Mouse (Mus musculus) left cerebral cortex, postnatal 14 days (tissue): ENCODE measurements around the gene Gm4969. TPM values are rescaled to one million over a fixed set of nuclear protein-coding genes. Genes with fewer than 3 reads are reported as not detected.
"Not testable (repeated sequence)": the region's sequence is repeated elsewhere in the genome, so short reads cannot be mapped to it uniquely, and the experiment has no call there.

ENCODE experiments used
- DNase-seq, 2 experiments: peaks; one replicate each; pipeline ENCODE4 v3.0.0; 2021 to 2022; ENCODE audit warnings: low spot score in 2 of 2, mixed read lengths in 1 of 2
- intact Hi-C: fragments of 180-260 bp; cut with DNase I; formaldehyde crosslinking; loops from one replicate; pipeline ENCODE4 v1.15.1; 2025
- total RNA-seq, 2 experiments: library from RNA; stranded (reverse); gene quantifications; 2 replicates each; pipeline ENCODE4 v1.2.3; 2021

Gm4969 gene
- total RNA-seq, 2 experiments from 2014 or later: 0.48 to 0.76 TPM

DNA sequence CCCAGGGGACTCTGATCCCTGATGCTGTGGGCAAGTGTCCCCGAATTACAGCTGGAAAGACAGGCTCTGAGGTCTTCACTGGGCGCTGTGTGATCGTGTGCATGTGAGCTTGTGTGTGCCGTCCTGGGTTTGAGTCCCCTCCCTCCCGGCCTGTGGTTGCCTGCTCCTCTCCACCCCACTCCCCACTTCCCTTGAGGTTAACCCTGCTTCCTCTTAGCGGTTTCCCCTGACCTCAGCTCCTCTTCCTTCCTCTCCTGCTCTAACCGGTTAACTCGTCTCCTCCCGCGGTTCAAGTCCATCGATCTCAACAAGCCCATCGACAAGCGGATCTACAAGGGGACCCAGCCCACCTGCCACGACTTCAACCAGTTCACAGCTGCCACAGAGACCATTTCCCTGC, 40.4 kb downstream of the Gm4969 start:
- no peak for DNase-seq
- intact Hi-C loops: no loop called here

DNA sequence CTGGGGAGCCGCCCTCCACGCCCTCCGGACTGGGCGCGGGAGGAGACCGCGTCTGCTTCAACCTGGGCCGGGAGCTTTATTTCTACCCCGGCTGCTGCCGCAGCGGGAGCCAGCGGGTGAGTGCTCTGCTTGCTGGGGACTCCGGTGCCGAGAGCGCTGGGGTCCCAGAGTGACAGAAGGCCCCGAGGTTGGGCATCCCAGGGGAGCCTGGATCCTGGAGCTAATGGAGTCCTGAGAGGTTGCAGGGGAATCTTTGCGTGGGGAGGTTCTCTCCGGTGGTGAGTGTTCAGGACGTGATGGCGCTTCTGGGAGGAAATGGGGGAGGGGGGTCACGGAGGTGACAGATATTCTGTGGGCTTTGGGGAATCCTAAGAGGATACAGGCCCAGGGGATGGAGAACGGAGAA, 41.6 kb downstream of the Gm4969 start:
- intact Hi-C loops: no loop called here
- no peak for DNase-seq

DNA sequence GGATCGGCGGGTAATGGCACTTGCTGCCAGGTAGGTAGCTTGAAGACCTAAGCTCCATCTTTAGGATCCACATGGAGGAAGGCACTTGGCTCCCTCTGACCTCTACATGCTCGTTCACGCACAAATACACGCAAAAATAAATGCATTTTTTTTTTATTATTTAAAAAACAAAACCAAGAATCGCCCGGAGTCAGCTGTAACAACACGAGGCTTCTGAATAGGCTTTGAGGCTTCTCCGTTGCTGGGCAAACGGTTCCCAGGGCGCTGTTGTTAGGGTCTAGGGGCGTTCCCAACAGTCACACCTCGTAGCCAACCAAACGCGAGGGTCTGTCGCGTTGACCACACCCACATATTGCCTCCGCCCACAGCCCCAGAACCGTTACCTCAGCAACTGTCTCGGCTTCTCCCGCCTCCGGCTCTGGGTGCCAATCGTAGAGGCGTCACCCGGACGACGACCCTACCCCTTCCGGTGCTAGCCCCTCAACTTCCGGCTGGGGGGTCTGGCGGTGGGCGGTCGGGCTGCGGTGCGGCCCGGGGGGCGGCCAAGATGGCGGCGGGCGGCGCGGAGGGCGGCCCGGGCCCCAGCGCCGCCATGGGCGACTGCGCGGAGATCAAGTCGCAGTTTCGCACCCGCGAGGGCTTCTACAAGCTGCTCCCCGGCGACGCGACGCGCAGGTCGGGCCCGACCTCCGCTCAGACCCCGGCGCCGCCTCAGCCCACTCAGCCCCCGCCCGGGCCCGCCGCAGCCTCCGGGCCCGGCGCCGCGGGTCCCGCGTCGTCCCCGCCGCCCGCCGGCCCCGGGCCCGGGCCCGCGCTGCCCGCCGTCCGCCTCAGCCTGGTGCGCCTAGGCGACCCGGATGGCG, 42.2 kb downstream of the Gm4969 start, which contains the start of gene Dmwd:
Dmwd (plus strand) TSS at position 505 of the 863 bp plus-strand sequence.
- intact Hi-C loops: no loop called here
- peak; percentile 97 to 99 for DNase-seq

DNA sequence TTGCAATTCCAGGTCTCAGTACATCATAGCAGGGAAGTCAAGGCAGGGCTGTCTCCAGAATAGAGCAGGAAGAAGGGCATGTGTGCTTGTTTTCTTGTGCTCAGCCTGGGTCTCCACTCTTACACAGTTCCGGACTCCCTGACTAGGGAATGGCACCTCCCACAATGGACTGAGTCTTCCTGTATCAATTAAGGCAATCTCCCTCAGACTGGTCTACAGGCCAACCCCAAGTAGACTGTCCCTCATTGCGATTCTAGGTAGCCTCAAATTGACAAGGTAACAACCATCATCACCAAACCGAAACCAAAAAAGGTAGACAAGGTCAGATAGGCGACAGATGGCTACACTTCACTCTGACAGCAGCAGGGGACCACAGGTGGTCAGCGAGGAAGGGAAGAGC, 42.9 kb downstream of the Gm4969 start:
- DNase-seq: no peak
- intact Hi-C loops: no loop called here

DNA sequence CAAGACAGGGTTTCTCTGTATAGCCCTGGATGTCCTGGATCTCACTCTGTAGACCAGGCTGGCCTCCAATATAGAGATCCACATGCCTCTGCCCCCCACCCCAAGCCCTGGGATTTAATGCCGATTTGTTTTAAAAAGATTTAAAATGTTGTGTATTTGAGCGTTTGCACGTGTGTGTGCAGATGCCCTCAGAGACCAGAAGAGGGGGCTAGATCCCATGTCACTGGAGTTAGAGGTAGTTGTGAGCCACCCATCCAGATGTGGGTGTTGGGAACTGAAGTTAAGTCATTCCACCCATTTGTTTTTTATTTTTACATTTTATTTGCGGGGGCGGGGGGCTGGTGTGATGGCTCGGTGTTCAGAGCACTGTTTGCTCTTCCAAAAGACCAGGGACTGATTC, 43.7 kb downstream of the Gm4969 start:
- DNase-seq: no peak
- intact Hi-C loops: loop anchor here (5.0 kb wide), 1 partner anchor 42 kb away; no protein-coding TSS in a partner anchor

DNA sequence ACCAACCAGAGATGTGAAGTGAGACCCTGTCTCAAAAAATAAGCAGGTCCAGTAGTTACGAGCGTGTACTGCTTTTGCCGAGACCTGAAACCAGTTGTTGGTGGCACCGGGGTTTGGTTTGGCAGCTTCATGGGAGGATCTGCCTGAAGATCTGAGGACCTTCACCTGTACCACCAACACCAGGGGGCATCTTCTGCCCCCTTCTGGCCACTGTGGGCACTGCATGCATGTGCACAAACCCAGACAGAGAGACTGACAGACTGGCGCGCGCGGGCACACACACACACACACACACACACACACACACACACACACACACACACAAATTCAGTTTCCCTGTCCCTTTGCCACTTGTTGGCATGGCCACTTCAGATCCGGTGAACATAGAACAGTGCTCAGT, 44.7 kb downstream of the Gm4969 start:
- DNase-seq: no peak

DNA sequence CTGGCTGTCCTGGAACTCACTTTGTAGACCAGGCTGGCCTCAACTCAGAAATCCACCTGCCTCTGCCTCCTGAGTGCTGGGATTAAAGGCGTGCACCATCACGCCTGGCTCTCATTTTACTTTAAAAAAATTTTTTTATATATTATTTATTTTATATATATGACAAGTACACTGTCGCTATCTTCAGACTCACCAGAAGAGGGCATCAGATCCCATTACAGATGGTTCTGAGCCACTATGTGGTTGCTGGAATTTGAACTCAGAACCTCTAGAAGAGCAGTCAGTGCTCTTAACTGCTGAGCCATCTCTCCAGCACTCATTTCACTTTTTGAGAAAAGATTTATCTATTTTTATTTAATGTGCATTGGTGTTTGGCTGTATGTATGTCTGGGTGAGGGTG, 47.1 kb downstream of the Gm4969 start:
- intact Hi-C loops: loop anchor here (5.0 kb wide), 1 partner anchor 39 kb away; no protein-coding TSS in a partner anchor

More for the DNA sequence above, 44.7 kb downstream of the Gm4969 start:
- intact Hi-C loops: loop anchor here (5.0 kb wide), 1 partner anchor 41 kb away; no protein-coding TSS in a partner anchor

DNA sequence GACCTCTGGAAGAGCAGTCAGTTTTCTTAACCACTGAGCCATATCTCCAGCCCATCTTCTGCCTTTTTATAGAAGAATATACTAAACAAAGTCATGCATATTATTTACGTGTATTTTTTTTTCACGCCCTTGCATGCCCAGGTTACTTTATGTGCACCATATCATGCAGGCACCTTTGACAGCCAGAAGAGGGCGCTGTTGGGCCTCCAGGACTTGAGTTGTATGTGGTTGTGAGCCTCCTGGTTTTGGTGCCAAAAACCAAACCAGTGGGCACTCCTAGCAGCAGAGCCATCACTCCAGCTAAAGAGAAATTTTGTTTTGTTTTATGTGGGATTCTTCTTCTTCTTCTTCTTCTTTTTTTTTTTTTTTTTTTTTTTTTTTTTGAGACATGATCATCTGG, 48.7 kb downstream of the Gm4969 start:
- peak in 1 of 2 experiments; percentile 27 for DNase-seq
- intact Hi-C loops: no loop called here

More for the DNA sequence above, 47.1 kb downstream of the Gm4969 start:
- DNase-seq: not testable (repeated sequence)

DNA sequence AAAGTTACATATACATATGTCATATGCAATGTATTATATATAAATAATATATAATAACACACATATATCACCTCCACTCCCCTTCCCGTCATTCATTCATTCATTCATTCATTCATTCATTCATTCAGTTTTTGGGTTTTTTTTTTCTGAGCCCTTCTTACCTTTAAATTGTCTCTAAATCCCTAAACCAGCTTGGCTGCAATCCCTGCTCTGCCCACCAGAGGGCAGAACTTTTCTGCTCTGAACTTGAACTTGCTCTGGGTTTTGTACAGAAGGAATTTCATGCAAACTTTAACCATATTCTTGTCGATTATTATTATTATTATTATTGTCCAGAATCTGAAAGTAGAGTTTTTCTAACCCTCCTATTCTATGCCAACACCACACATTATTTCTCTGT, 49.5 kb downstream of the Gm4969 start:
- intact Hi-C loops: no loop called here
- DNase-seq: peak in 1 of 2 experiments; percentile 80

DNA sequence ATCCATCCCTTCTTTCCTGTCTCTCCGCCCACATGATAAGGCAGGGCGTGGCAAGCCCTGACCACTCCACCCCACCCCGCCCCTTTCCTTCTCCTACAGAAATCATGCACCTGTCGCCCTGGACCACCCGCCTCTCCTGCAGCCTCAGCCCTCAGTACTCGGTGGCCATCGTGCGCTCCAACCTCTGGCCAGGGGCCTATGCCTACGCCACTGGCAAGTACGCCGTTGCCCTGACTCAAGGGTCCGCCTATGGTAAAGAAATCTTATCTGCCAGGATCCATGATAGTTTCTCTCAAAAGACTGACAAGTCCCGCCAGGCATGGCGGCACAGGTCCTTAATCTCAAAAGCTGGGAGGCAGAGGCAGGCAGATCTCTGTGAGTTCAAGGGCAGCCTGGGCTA, 50.2 kb downstream of the Gm4969 start:
- no peak for DNase-seq
- intact Hi-C loops: no loop called here

DNA sequence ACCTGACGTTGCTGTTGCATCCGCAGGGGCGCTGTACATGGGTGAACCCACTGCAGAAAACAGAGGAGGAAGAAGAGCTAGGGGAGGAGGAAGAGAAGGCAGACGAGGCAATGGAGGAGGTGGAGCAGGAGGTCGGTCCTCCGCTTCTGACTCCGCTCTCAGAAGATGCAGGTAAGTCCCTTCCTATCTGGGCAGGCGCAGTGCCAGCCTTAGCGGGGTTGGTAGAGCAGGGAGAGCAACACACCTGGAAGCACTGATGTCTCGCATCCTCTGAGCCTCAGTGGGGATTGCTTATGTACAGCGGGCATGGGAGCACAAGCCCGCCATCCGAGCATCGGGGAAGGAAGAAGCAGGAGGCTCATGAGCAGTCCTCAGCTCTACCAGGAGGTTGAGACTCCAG, 51.1 kb downstream of the Gm4969 start:
- DNase-seq: no peak
- intact Hi-C loops: no loop called here

DNA sequence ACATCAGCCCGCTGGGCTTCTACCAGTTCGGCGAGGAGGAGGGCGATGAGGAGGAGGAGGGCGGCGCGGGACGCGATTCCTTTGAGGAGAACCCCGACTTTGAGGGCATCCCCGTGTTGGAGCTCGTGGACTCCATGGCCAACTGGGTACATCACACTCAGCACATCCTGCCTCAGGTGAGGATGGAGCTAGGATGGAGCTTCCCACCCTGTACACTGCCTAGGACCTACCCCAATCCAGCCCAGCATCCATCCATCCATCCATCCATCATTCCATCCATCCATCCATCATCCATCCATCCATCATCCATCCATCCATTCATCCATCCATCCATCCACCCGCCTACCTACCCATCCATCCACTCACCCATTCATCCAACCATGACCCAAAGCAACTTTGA, 52.3 kb downstream of the Gm4969 start:
- no peak for DNase-seq
- intact Hi-C loops: no loop called here

DNA sequence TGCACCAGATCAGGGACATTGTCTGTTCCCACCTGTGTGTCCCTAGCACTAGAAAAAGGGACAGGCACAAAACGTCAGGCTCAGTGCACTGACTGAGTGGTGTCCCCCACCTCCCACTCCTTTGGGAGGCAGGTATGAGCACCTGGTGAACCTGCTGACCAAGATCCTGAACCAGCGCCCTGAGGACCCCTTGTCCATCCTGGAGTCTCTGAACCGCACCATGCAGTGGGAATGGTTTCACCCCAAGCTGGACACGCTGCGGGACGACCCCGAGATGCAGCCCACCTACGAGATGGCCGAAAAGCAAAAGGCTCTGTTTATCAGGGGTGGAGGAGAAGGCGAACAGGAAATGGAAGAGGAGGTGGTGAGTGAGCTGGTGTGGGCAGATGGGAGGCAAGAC, 60.8 kb downstream of the Gm4969 start:
- intact Hi-C loops: no loop called here
- no peak for DNase-seq

DNA sequence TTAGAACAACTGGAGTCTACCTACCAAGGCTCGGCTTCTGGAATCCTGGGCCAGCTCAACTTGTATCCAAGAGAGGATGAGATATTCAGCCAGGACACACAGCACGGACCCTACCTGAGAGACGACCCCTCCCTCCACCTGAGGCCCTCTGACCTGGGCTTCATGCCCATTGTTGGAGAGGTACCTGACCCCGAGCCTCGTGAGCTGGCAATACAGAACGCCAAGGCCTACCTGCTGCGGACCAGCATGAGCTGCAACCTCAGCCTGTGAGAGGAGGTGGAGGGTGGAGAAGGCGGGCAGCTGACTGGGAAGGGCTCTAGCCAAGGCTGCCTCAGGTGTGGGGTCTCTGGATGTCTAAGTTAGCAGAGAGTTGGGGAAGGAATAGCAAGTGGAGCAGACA, 63.1 kb downstream of the Gm4969 start:
- DNase-seq: no peak
- intact Hi-C loops: no loop called here

DNA sequence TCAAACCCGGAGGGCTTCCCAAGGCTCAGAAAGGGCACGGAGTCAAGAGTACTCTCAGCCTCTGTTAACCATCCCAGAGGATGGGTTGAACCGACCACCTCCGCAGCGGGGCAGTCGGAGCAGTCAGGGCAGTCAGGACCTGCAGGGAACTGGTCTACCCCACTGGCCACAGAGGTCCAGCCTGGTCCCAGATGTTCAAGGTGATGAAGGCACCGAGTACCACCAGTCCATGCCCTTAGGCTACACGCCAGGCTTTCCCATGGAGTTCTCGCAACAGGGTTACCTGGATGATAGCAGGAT, 63.4 kb downstream of the Gm4969 start:
- intact Hi-C loops: no loop called here
- no peak for DNase-seq

DNA sequence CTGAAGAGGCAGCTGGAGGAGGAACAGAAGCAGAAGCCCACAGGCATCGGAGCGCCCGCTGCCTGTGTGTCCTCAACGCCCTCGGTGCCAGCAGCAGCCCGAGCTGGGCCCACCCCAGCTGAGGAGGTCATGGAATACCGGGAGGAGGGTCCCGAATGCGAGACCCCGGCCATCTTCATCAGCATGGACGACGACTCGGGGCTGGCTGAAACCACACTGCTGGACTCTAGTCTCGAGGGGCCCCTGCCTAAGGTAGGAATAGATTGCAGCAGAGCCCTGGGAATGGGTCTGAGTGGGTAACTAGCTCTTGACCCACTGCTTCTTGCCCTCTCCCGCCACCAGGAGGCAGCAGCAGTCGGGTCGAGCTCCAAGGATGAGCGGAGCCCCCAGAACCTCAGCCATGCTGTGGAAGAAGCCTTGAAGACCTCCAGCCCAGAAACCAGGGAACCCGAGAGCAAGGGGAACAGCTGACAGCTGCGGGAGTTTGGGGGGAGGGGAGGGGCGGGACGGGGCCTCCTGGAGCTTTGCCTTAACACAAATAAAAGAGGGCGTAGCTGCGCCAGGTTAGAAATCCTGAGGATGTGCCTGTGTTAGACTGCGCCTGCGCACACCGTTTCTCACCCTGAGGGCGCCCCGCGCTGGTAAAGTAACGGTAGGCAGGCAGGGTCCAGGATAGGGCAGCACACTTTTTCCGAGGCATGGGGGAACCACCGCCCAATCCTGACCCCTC, 64.0 kb downstream of the Gm4969 start, which contains the start of gene Rsph6a:
Rsph6a (plus strand) TSS at position 644 of the 730 bp plus-strand sequence.
- peak; percentile 49 to 56 for DNase-seq
- intact Hi-C loops: no loop called here

DNA sequence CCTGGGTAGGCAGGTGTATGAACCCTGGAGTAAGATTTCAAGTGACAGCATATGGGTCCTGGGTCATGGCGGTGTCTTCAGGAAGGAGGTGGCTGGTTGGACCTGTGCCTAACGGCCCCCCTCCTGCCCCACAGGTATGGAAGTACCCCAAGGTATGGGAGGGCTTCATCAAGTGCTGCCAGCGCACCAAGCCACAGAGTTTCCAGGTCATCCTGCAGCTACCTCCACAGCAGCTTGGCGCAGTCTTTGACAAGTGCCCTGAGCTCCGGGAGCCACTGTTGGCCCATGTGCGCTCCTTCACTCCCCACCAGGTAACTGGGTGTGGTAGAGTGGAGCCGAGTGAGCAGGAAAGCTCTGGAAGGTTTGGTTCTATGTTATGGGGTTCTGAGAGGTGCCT, 65.0 kb downstream of the Gm4969 start:
- intact Hi-C loops: no loop called here
- DNase-seq: no peak

DNA sequence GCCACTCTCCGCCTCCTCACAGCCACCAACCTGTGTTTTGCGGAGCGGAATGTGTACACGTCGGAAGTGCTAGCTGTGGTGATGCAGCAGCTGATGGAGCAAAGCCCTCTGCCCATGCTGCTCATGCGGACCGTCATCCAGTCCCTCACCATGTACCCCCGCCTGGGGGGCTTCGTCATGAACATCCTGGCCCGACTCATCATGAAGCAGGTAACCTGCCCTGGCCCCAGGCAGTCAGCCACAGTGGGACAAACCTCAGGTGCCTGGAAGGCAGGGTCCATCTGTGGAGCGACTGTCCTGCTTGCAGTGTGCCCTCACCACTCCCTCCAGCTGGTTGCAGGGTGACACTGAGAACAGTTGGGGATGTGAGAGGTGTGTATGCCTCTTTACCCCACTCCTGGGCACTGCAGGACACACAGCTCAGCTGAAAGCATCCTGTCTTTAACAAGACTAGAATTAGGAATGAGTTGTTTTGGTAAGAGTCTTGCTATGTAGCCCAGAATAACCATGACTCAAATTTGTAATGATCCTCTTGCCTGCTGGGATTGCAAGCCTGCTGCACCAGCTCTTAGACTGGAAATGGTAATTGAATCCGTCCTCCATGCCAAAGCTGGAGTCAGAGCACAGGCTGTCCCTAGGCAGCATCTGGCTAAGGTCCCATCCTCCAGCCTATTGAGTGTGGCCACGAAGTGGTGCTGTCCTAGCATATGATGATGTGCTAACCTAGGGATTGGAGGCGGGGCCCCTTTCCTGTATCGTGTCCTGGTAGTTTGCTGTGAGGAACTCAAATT, 65.6 kb downstream of the Gm4969 start:
- peak; percentile 58 to 90 for DNase-seq
- intact Hi-C loops: no loop called here

DNA sequence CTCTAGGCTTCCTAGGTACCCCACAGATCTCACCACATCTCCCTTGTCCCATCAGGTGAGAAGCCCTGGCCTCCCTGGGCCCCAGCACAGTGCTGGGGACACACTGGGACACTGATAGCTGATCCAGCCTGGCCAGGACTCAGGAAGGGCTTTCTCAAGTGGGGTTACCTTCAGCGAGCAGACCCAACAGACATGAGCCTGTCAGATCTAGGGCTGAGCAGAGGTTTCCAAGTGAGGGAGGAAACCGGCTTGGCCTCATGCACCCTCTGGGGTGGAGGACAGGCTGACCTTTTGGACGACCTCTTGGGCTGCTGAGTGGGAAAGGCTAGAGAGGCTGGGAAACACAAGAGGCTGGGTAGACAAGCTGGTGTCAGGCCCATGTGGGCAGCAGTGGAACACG, 67.0 kb downstream of the Gm4969 start:
- DNase-seq: no peak
- intact Hi-C loops: no loop called here

DNA sequence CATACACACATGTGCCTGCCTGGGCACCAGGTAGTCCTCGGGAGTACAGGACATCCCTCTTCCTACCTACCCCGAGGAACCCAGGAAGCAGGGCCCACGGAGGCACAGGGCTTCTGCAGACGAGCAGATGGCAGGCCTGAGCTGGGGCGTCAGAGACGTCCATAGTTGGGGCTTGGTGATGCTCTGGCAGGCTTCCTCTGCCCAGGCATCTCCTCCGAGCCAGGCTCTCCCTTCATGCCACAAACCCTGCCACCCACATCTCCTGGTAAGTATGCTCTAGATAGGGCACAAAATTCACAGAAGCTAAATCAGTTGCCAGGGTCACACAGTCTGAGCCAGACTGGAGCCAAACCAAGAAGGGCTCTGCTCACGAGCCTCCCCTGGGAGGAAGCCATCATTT, 68.0 kb downstream of the Gm4969 start:
- no peak for DNase-seq
- intact Hi-C loops: no loop called here
